In genomic region chr11:68114202-68114601, GRCm38 (mm10) we compare ENCODE assay signal across 10 mouse cellular contexts.
A peak's percentile ranks its signal among the peaks of the same experiment; 100 is the strongest.
DNase-seq lines count a peak whose midpoint lies in the region; ATAC-seq and TF ChIP-seq lines count a peak whose summit lies in the region.
"Had no signal": no experiment of that assay in that cellular context is flagged by ENCODE, and none has a peak within 500 bp of the region (broad histone marks: within the 10 kb centered on the region; RNA-seq: fewer than 3 reads in every experiment).

No protein-coding gene starts in this region.

- H3K9ac ChIP-seq in kidney, postnatal 0 days (ENCODE audit: low read depth, low read length), result no peak overlapping the region
- H3K9ac ChIP-seq in kidney, embryonic 15.5 days, result no peak overlapping the region
- H3K9ac ChIP-seq: embryonic facial prominence, embryonic 12.5 days had no signal

- no peak for ATAC-seq in kidney, postnatal 0 days (replicated peaks; ENCODE audit: low FRiP score, low read depth)
- no peak for ATAC-seq in kidney, embryonic 15.5 days (replicated peaks; ENCODE audit: low FRiP score)

- H3K9me3 ChIP-seq in kidney, postnatal 0 days (replicated peaks; ENCODE audit: low read length), result no peaks in the 10 kb centered on the region
- H3K9me3 ChIP-seq in kidney, embryonic 15.5 days (replicated peaks), result no peaks in the 10 kb centered on the region
- no peaks in the 10 kb centered on the region for H3K9me3 ChIP-seq in midbrain, embryonic 10.5 days (replicated peaks)
- H3K9me3 ChIP-seq: embryonic facial prominence, embryonic 12.5 days; limb, embryonic 10.5 days had no signal

- no peaks in the 10 kb centered on the region for H3K27me3 ChIP-seq in kidney, postnatal 0 days (ENCODE audit: insufficient read depth, low read length)
- no peaks in the 10 kb centered on the region for H3K27me3 ChIP-seq in kidney, embryonic 15.5 days
- H3K27me3 ChIP-seq in midbrain, embryonic 10.5 days (ENCODE audit: low read depth, poor library complexity, severe bottlenecking), result no peaks in the 10 kb centered on the region
- H3K27me3 ChIP-seq: embryonic facial prominence, embryonic 12.5 days had no signal

- peak; percentile 47 for TF ChIP-seq CTCF in kidney, postnatal 0 days (IDR thresholded peaks at IDR 0.05; ENCODE audit: low read depth)

- no peak overlapping the region for H3K27ac ChIP-seq in kidney, postnatal 0 days
- no peak overlapping the region for H3K27ac ChIP-seq in kidney, embryonic 15.5 days
- H3K27ac ChIP-seq in midbrain, embryonic 10.5 days (replicated peaks), result peak overlapping the region; percentile 80
- H3K27ac ChIP-seq: embryonic facial prominence, embryonic 12.5 days; limb, embryonic 10.5 days had no signal

- DNase-seq in cerebellum, postnatal 36 days, result peak; percentile 11 to 18
- DNase-seq in cerebellum, postnatal 14 days, result no peak
- no peak for DNase-seq in kidney, postnatal 0 days (ENCODE audit: low spot score)
- DNase-seq in ES-CJ7 (ENCODE audit: low read depth, low spot score), result peak; percentile 32
- no peak for DNase-seq in midbrain, embryonic 10.5 days (ENCODE audit: low spot score)
- no peak for DNase-seq in frontal cortex, postnatal 10 days (ENCODE audit: low spot score in 2 of 2)
- no peak for DNase-seq in thymus, adult 18-20 months

- no peaks in the 10 kb centered on the region for H3K4me1 ChIP-seq in kidney, postnatal 0 days (replicated peaks; ENCODE audit: insufficient read depth, low read length)
- peaks cover 9% of the 10 kb centered on the region for H3K4me1 ChIP-seq in kidney, embryonic 15.5 days
- peaks cover 30% of the 10 kb centered on the region for H3K4me1 ChIP-seq in midbrain, embryonic 10.5 days
- H3K4me1 ChIP-seq: embryonic facial prominence, embryonic 12.5 days had no signal

- no peak overlapping the region for H3K4me3 ChIP-seq in kidney, postnatal 0 days (replicated peaks; ENCODE audit: low read depth, low read length)
- H3K4me3 ChIP-seq in kidney, embryonic 15.5 days (replicated peaks), result no peak overlapping the region
- no peak overlapping the region for H3K4me3 ChIP-seq in midbrain, embryonic 10.5 days
- H3K4me3 ChIP-seq: embryonic facial prominence, embryonic 12.5 days; limb, embryonic 10.5 days had no signal

- WGBS in kidney, postnatal 0 days, result 40% methylated on average over 6 of the region's 6 CpGs
- 46% methylated on average over 6 of the region's 6 CpGs for WGBS in kidney, embryonic 15.5 days
- WGBS in midbrain, embryonic 10.5 days, result 18% methylated on average over 6 of the region's 6 CpGs

- H3K36me3 ChIP-seq in kidney, postnatal 0 days (ENCODE audit: insufficient read depth, low read length), result no peaks in the 10 kb centered on the region
- H3K36me3 ChIP-seq in kidney, embryonic 15.5 days, result no peaks in the 10 kb centered on the region
- H3K36me3 ChIP-seq in midbrain, embryonic 10.5 days, result no peaks in the 10 kb centered on the region
- H3K36me3 ChIP-seq: embryonic facial prominence, embryonic 12.5 days; limb, embryonic 10.5 days had no signal

- no peak overlapping the region for H3K4me2 ChIP-seq in kidney, postnatal 0 days (ENCODE audit: low read length)
- no peak overlapping the region for H3K4me2 ChIP-seq in kidney, embryonic 15.5 days
- H3K4me2 ChIP-seq: embryonic facial prominence, embryonic 12.5 days had no signal

Comparison
In these comparisons a context has a peak if more than half of its experiments do, and no peak if none do; other contexts are left out.
1. DNase-seq: peak in cerebellum, postnatal 36 days (2 of 2) and ES-CJ7 (single experiment); none in cerebellum, postnatal 14 days (0 of 2), kidney, postnatal 0 days (single experiment), midbrain, embryonic 10.5 days (single experiment), frontal cortex, postnatal 10 days (0 of 2) and thymus, adult 18-20 months (0 of 2).